Mouse (Mus musculus): ENCODE data around the gene Pde4d. TPM values are rescaled to one million over a fixed set of nuclear protein-coding genes. Genes with fewer than 3 reads are reported as not detected.

The Pde4d gene
- polyA plus RNA-seq (2014; fragmentation: Nextera tagmentation; extraction: Ambion mirVana) = 29.2 and 29.9 TPM in 2 replicates

DNA sequence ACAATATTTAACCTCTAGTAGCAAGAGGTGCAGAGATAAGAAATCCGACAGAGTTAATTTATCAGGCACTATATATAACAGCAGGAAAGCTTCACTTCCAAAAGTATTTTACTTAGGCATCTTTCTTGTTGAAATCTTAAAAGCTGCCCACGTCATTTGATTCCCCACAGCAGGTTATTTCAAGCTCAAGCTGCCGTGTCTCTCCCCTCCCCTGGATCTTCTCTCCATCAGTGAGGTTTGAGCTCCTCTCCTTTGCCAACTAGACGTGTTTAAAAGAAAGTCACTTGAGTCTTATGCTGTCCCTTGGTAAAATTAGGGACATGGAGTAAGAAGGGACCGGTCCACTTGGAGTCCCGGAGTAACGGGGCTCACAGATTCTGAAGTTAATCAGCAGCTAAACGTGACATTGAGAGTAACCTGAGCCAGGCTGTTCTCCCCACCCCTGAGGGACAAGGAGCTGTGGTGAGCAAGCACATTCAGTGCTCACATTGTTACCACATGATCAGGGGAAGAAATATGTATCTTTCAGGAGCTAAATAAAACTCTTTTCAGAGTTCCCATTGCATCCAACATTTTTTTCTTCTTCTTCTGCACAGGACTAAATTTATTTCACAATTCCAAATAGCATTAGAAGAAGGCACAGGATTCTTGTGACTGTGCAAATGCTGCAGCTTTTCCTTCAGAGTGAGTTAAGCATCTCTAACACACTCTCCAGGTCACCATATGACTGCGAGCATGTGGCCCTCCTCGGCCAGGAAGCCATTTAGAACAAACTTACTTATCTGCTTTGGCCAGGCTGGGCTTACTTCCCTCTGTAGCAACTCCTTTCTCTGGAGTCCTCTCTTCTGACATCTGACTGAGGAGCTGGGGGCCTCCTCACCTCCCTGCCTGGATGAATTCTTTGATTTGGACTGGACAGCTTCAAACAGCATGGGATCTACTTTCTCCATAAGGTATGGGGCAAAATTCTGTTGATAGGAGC is at the start of gene Pde4d:
Pde4d (plus strand) TSS at position 833 of the 982 bp plus-strand sequence.
- Histone ChIP-seq H3K36me3 (ENCODE audit: control insufficient read depth, insufficient read depth, low read length) (no peaks in the 10 kb centered on the region), H3K4me2 (ENCODE audit: low read length) (peak within 1 kb of the TSS; percentile 31), H3K27ac (replicated peaks in 1 of 2; ENCODE audit: control insufficient read depth in 1 of 2, insufficient read depth in 1 of 2, low read depth in 2 of 2, low read length in 2 of 2) (peak within 1 kb of the TSS; percentile 69 to 75), H3K4me1 (ENCODE audit: control insufficient read depth in 2 of 2, insufficient read depth in 2 of 2, low read length in 2 of 2) (peaks cover 11 to 32% of the 10 kb centered on the region in 2 experiments), H3K9ac (ENCODE audit: low read length) (peak within 1 kb of the TSS; percentile 6; the same call in 1 of the 2 replicates), H3K4me3 (ENCODE audit: control insufficient read depth in 1 of 2, insufficient read depth in 1 of 2, low read depth in 1 of 2, low read length in 2 of 2) (no peak within 1 kb of the TSS), H3K9me3 (ENCODE audit: control insufficient read depth, low read length) (no peaks in the 10 kb centered on the region), H3K27me3 (ENCODE audit: control insufficient read depth, insufficient read depth, low read length) (no peaks in the 10 kb centered on the region)
- WGBS = 8% methylated on average over 10 of the region's 10 CpGs
- ATAC-seq (ENCODE audit: insufficient number of reproducible peaks, insufficient read depth, low FRiP score, low read depth) = no peak

DNA sequence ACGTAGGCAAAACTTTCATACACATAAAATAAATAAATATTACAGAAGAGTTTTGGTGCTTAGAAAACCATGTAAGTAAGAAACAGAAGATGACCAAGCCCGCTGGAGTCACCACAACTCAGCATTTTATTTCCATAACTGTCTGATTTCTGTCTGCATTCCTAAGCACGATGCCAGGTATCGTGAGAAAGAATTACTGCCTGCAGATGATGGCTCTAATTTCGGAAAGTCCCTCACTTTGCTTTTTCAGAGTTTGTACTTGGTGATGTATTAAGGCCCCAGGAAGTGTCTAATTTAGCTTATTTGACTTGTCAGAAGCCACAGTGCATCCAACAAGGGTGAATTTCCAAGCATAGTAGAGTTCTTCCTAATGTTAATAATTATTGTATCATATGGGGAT is 46.6 kb upstream of the Pde4d start:
- Histone ChIP-seq H3K9me3 (ENCODE audit: control insufficient read depth, low read length) (no peaks in the 10 kb centered on the region; the same call in 1 of the 2 replicates), H3K36me3 (ENCODE audit: control insufficient read depth, insufficient read depth, low read length) (no peaks in the 10 kb centered on the region), H3K4me2 (ENCODE audit: low read length) (no peak overlapping the region), H3K4me1 (ENCODE audit: control insufficient read depth in 2 of 2, insufficient read depth in 2 of 2, low read length in 2 of 2) (no peaks in the 10 kb centered on the region), H3K9ac (ENCODE audit: low read length) (no peak overlapping the region), H3K27me3 (ENCODE audit: control insufficient read depth, insufficient read depth, low read length) (no peaks in the 10 kb centered on the region), H3K4me3 (ENCODE audit: control insufficient read depth in 1 of 2, insufficient read depth in 1 of 2, low read depth in 1 of 2, low read length in 2 of 2) (no peak overlapping the region), H3K27ac (replicated peaks in 1 of 2; ENCODE audit: control insufficient read depth in 1 of 2, insufficient read depth in 1 of 2, low read depth in 2 of 2, low read length in 2 of 2) (no peak overlapping the region)
- WGBS = 89% methylated on average over 5 of the region's 5 CpGs
- no peak for ATAC-seq (ENCODE audit: insufficient number of reproducible peaks, insufficient read depth, low FRiP score, low read depth)

DNA sequence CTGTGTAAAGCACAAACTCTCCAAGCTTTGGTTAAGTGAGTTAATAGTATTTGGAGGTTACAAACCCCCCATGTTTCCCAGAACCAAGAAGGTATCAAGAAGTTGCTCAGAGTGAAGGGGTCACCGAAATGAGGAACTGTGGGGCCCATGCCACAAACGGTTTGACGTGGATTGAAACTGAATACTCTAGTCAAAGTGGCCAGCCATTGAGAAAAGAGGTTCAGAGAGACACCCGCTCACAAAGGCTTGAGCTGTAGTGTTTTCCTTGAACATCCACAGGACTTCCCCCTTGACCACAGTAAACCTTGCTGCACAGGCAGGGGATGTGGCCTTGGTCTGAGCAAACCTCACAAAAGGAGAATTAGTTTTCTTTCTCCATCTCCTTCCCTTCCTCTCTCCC is 45.4 kb upstream of the Pde4d start:
- H3K36me3 ChIP-seq (ENCODE audit: control insufficient read depth, insufficient read depth, low read length) = no peaks in the 10 kb centered on the region
- no peak overlapping the region for H3K9ac ChIP-seq (ENCODE audit: low read length)
- H3K4me2 ChIP-seq (ENCODE audit: low read length) = no peak overlapping the region
- ATAC-seq (ENCODE audit: insufficient number of reproducible peaks, insufficient read depth, low FRiP score, low read depth) = no peak
- H3K9me3 ChIP-seq (ENCODE audit: control insufficient read depth, low read length) = no peaks in the 10 kb centered on the region; the same call in 1 of the 2 replicates
- no peaks in the 10 kb centered on the region for H3K4me1 ChIP-seq (ENCODE audit: control insufficient read depth in 2 of 2, insufficient read depth in 2 of 2, low read length in 2 of 2)
- 84% methylated on average over 4 of the region's 4 CpGs for WGBS
- H3K27ac ChIP-seq (replicated peaks in 1 of 2; ENCODE audit: control insufficient read depth in 1 of 2, insufficient read depth in 1 of 2, low read depth in 2 of 2, low read length in 2 of 2) = no peak overlapping the region
- no peak overlapping the region for H3K4me3 ChIP-seq (ENCODE audit: control insufficient read depth in 1 of 2, insufficient read depth in 1 of 2, low read depth in 1 of 2, low read length in 2 of 2)
- H3K27me3 ChIP-seq (ENCODE audit: control insufficient read depth, insufficient read depth, low read length) = no peaks in the 10 kb centered on the region

DNA sequence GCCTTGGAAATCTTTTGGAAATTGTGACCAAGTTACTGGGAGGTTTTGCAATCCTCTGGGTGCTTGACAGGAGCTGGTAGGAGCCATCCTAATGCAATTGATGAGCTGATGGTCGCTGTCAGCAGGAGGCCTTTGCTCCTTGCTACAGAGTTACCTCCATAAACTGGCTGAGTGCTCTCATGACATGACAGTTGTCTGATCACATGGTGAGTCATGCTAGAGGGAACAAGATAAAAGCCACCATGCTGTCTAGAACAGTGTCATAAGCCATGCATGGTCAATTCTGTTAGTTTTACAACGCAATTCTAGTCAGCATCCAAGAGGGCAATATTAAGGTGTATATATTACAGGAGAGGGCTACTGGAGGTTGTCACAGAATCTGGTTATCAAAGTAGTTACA is 34.3 kb upstream of the Pde4d start:
- no peak overlapping the region for H3K9ac ChIP-seq (ENCODE audit: low read length)
- H3K4me3 ChIP-seq (ENCODE audit: control insufficient read depth in 1 of 2, insufficient read depth in 1 of 2, low read depth in 1 of 2, low read length in 2 of 2) = no peak overlapping the region
- peaks cover 0 to 3% of the 10 kb centered on the region in 2 experiments; a peak in 1 of 4 replicates for H3K4me1 ChIP-seq (ENCODE audit: control insufficient read depth in 2 of 2, insufficient read depth in 2 of 2, low read length in 2 of 2)
- WGBS = 75% methylated on average over 2 of the region's 2 CpGs
- ATAC-seq (ENCODE audit: insufficient number of reproducible peaks, insufficient read depth, low FRiP score, low read depth) = no peak
- no peaks in the 10 kb centered on the region for H3K9me3 ChIP-seq (ENCODE audit: control insufficient read depth, low read length)
- H3K27me3 ChIP-seq (ENCODE audit: control insufficient read depth, insufficient read depth, low read length) = no peaks in the 10 kb centered on the region
- no peak overlapping the region for H3K27ac ChIP-seq (replicated peaks in 1 of 2; ENCODE audit: control insufficient read depth in 1 of 2, insufficient read depth in 1 of 2, low read depth in 2 of 2, low read length in 2 of 2)
- H3K4me2 ChIP-seq (ENCODE audit: low read length) = no peak overlapping the region
- no peaks in the 10 kb centered on the region for H3K36me3 ChIP-seq (ENCODE audit: control insufficient read depth, insufficient read depth, low read length)

DNA sequence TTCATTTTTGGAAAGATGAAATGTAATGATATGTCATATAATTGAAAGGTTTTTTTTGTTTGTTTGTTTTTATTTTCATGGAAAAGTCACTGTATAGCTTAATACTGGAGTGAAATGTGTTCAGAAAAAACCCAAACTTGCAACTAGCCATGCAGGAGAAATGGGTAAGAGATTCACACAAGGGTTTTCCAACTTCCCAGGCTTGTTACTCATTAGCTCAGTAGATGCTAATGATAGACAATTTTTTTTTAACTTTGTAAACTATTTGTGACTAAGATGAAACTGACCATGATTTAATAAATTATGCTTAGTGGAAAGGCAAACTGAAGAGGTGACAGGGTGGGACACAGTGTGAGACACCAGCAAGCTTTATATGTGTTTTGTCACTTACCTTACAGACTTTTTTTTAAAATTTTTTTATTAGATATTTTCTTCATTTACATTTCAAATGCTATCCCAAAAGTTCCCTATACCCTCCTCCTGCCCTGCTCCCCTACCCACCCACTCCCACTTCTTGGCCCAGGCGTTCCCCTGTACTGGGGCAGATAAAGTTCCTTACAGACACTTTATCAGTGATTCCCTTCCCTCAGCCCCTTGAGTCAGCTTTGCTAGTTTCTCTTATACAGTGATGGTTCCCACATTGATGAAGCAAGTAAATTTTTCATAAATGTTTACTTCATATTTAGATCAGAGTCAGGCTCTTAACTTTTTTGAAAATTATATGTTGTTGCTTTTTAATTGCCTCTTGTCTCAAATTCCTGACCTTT is 30.8 kb upstream of the Pde4d start:
- H3K4me3 ChIP-seq (ENCODE audit: control insufficient read depth in 1 of 2, insufficient read depth in 1 of 2, low read depth in 1 of 2, low read length in 2 of 2) = no peak overlapping the region
- WGBS = 67% methylated on average over 1 of the region's 1 CpGs
- H3K9me3 ChIP-seq (ENCODE audit: control insufficient read depth, low read length) = no peaks in the 10 kb centered on the region
- no peaks in the 10 kb centered on the region for H3K4me1 ChIP-seq (ENCODE audit: control insufficient read depth in 2 of 2, insufficient read depth in 2 of 2, low read length in 2 of 2)
- no peak overlapping the region for H3K27ac ChIP-seq (replicated peaks in 1 of 2; ENCODE audit: control insufficient read depth in 1 of 2, insufficient read depth in 1 of 2, low read depth in 2 of 2, low read length in 2 of 2)
- no peak overlapping the region for H3K4me2 ChIP-seq (ENCODE audit: low read length)
- no peak overlapping the region for H3K9ac ChIP-seq (ENCODE audit: low read length)
- no peaks in the 10 kb centered on the region for H3K27me3 ChIP-seq (ENCODE audit: control insufficient read depth, insufficient read depth, low read length)
- no peaks in the 10 kb centered on the region for H3K36me3 ChIP-seq (ENCODE audit: control insufficient read depth, insufficient read depth, low read length)
- ATAC-seq (ENCODE audit: insufficient number of reproducible peaks, insufficient read depth, low FRiP score, low read depth) = no peak

DNA sequence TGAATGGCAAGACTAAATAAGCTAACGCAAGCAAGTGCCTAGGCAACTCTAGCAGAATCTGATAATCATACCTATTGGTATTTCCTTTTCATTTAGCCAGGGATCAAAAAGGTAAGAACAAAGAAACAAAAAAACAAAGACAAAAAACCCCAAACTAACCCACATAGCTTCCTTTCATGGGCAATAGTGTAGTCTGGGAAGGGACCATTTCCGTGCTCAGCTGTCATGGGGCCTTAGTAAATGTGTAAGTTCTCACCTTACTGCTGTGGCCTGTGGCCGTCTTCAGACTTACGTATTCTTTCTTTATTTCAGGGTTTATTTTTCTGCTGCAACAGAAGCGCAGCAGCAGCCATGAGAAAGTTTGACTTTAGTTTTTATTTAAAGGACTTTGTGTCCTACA is 23.4 kb upstream of the Pde4d start:
- WGBS = 76% methylated on average over 5 of the region's 5 CpGs
- Histone ChIP-seq H3K36me3 (ENCODE audit: control insufficient read depth, insufficient read depth, low read length) (no peaks in the 10 kb centered on the region), H3K9me3 (ENCODE audit: control insufficient read depth, low read length) (no peaks in the 10 kb centered on the region), H3K4me1 (ENCODE audit: control insufficient read depth in 2 of 2, insufficient read depth in 2 of 2, low read length in 2 of 2) (0 out of 4 replicates have a peak, but pooled peaks cover 2 to 4% of the 10 kb centered on the region in 2 experiments), H3K4me3 (ENCODE audit: control insufficient read depth in 1 of 2, insufficient read depth in 1 of 2, low read depth in 1 of 2, low read length in 2 of 2) (no peak overlapping the region), H3K27me3 (ENCODE audit: control insufficient read depth, insufficient read depth, low read length) (no peaks in the 10 kb centered on the region), H3K4me2 (ENCODE audit: low read length) (no peak overlapping the region), H3K9ac (ENCODE audit: low read length) (no peak overlapping the region), H3K27ac (replicated peaks in 1 of 2; ENCODE audit: control insufficient read depth in 1 of 2, insufficient read depth in 1 of 2, low read depth in 2 of 2, low read length in 2 of 2) (no peak overlapping the region)
- no peak for ATAC-seq (ENCODE audit: insufficient number of reproducible peaks, insufficient read depth, low FRiP score, low read depth)

DNA sequence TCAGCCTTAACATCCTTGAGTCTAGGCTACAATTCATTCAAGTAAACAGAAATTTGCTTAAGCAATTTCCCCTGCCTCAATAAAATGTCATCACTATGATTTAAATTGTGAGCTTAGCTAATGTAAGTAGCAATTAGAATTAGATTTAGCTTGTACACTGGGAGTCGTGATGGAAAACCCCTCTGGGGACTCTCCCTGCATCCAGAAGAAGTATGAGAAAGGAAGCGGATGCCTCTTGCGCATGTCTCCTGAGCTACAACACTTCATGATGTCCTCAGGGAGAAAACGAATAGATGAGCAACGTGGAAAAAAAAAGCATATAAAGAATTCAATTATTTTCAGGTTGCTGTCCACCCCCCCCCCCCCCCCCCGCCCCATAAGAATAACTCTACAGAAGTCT is 20.9 kb upstream of the Pde4d start:
- Histone ChIP-seq H3K36me3 (ENCODE audit: control insufficient read depth, insufficient read depth, low read length) (no peaks in the 10 kb centered on the region), H3K4me1 (ENCODE audit: control insufficient read depth in 2 of 2, insufficient read depth in 2 of 2, low read length in 2 of 2) (0 out of 4 replicates have a peak, but pooled peaks cover 2 to 4% of the 10 kb centered on the region in 2 experiments), H3K9me3 (ENCODE audit: control insufficient read depth, low read length) (no peaks in the 10 kb centered on the region), H3K27ac (replicated peaks in 1 of 2; ENCODE audit: control insufficient read depth in 1 of 2, insufficient read depth in 1 of 2, low read depth in 2 of 2, low read length in 2 of 2) (no peak overlapping the region), H3K4me2 (ENCODE audit: low read length) (no peak overlapping the region), H3K27me3 (ENCODE audit: control insufficient read depth, insufficient read depth, low read length) (no peaks in the 10 kb centered on the region), H3K4me3 (ENCODE audit: control insufficient read depth in 1 of 2, insufficient read depth in 1 of 2, low read depth in 1 of 2, low read length in 2 of 2) (no peak overlapping the region), H3K9ac (ENCODE audit: low read length) (no peak overlapping the region)
- no peak for ATAC-seq (ENCODE audit: insufficient number of reproducible peaks, insufficient read depth, low FRiP score, low read depth)
- 81% methylated on average over 6 of the region's 6 CpGs for WGBS
